Mouse (Mus musculus) C2C12 (cell line): ENCODE results near the gene Kcnj15.

Experiments
- CEBPB ChIP-seq: IDR thresholded peaks from one replicate; pipeline ENCODE4 v1.6.1; 2011; ENCODE audit warnings: low read depth, mild to moderate bottlenecking, control low read depth, moderate library complexity
- CTCF ChIP-seq: IDR thresholded peaks from one replicate; pipeline ENCODE4 v1.5.1; 2011; ENCODE audit not compliant: control insufficient read depth, insufficient read depth, insufficient read length
- MAX ChIP-seq: IDR thresholded peaks from one replicate; pipeline ENCODE4 v1.6.1; 2011; ENCODE audit warnings: mild to moderate bottlenecking, control low read depth
- USF1 ChIP-seq: IDR thresholded peaks from one replicate; pipeline ENCODE4 v1.6.1; 2011; ENCODE audit warnings: low read depth, mild to moderate bottlenecking, control low read depth, moderate library complexity

DNA sequence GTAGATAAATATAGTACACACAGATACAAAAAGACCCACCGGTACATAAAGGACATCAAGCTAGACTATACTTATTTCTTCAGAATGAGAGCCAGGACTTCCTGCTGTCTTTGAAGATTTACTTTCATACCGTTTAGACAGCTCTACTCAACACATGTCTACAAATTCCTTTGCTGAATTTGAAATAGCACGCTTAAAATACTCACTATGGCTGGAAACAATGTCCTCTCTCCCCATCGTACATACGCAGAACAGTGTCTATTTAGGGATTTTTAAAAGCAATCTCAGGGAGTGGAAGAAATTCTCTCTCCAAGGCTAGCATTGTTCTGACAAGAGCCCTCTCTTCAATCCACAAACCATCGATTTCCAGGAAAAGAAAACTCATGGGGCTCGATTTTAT lies 32.1 kb upstream of the Kcnj15 start:
- no peak for TF ChIP-seq CTCF
- TF ChIP-seq USF1: no peak
- TF ChIP-seq CEBPB: no peak
- TF ChIP-seq MAX: no peak
